Mouse (Mus musculus) CH12.LX (cell line): ENCODE results near the gene Dnaja3. TPM values are rescaled to one million over a fixed set of nuclear protein-coding genes. Genes with fewer than 3 reads are reported as not detected.

Experiments used
- DNase-seq: peaks from one replicate; pipeline ENCODE4 v3.0.0-alpha.2; 2013; ENCODE audit errors: extremely low read depth
- H3K27ac ChIP-seq: 2 replicates; pipeline ENCODE4 v1.5.1; 2012; ENCODE audit warnings: low read depth, mild to moderate bottlenecking, control low read depth, moderate library complexity; ENCODE audit not compliant: insufficient read depth
- H3K27me3 ChIP-seq: replicated peaks from 2 replicates; pipeline ENCODE3; 2012; ENCODE audit warnings: inconsistent platforms
- H3K36me3 ChIP-seq, 2 experiments: replicated peaks in 1 of 2; 2 replicates each; pipeline versions ENCODE3 to v1.6.1; 2012; ENCODE audit warnings: inconsistent platforms in 1 of 2, low read length in 1 of 2, mild to moderate bottlenecking in 1 of 2, mixed read lengths in 1 of 2, moderate library complexity in 1 of 2; ENCODE audit not compliant: control insufficient read depth in 1 of 2, insufficient read depth in 1 of 2
- H3K4me1 ChIP-seq, 2 experiments: 2 replicates each; pipeline ENCODE4 v1.6.1; 2012; ENCODE audit warnings: inconsistent platforms in 1 of 2, moderate library complexity in 1 of 2; ENCODE audit not compliant: insufficient read depth in 2 of 2, control insufficient read depth in 1 of 2
- H3K4me2 ChIP-seq: 2 replicates; pipeline ENCODE4 v1.6.1; 2012; ENCODE audit warnings: low read depth, mild to moderate bottlenecking, control low read depth; ENCODE audit not compliant: poor library complexity, insufficient read depth, severe bottlenecking
- H3K4me3 ChIP-seq, 3 experiments: fragments of 150-350 bp in 1 of 3; sonication (generic) in 1 of 3; replicated peaks in 1 of 3; 2 replicates each; pipeline versions ENCODE3 to v1.5.1; 2011 to 2012; ENCODE audit warnings: low read depth in 2 of 3, low read length in 2 of 3, mild to moderate bottlenecking in 2 of 3, moderate library complexity in 2 of 3, control low read depth in 1 of 3, improper control_type of control experiment in 1 of 3, inconsistent platforms in 1 of 3, mixed read lengths in 1 of 3; ENCODE audit not compliant: poor library complexity in 1 of 3
- H3K79me2 ChIP-seq: replicated peaks from 2 replicates; pipeline ENCODE4 v1.6.1; 2012; ENCODE audit warnings: mild to moderate bottlenecking, moderate library complexity; ENCODE audit not compliant: control insufficient read depth, poor library complexity, insufficient read depth, severe bottlenecking; ENCODE audit errors: extremely low read depth
- H3K9ac ChIP-seq: 2 replicates; pipeline ENCODE4 v1.6.1; 2012; ENCODE audit warnings: low read depth, mild to moderate bottlenecking, control low read depth, moderate library complexity; ENCODE audit not compliant: insufficient read depth
- H3K9me3 ChIP-seq: replicated peaks from 2 replicates; pipeline ENCODE3; 2012; ENCODE audit warnings: low read length, inconsistent platforms, mixed read lengths
- BHLHE40 ChIP-seq: IDR thresholded peaks from 2 replicates; pipeline ENCODE4 v1.6.1; 2011; ENCODE audit warnings: mild to moderate bottlenecking, low read depth, low read length, improper control_type of control experiment
- CHD1 ChIP-seq: IDR thresholded peaks from 2 replicates; pipeline ENCODE4 v1.6.1; 2012; ENCODE audit warnings: low read depth, low read length, improper control_type of control experiment, inconsistent platforms
- CHD2 ChIP-seq: IDR thresholded peaks from 2 replicates; pipeline ENCODE4 v1.6.1; 2011; ENCODE audit warnings: low read length, improper control_type of control experiment
- ELF1 ChIP-seq: IDR thresholded peaks from 2 replicates; pipeline ENCODE4 v1.6.1; 2014; ENCODE audit warnings: low read depth, mild to moderate bottlenecking, inconsistent platforms, low read length, improper control_type of control experiment
- IRF4 ChIP-seq: IDR thresholded peaks from 2 replicates; pipeline ENCODE4 v1.6.1; 2014; ENCODE audit warnings: low read depth, mild to moderate bottlenecking, inconsistent platforms, low read length, improper control_type of control experiment
- JUND ChIP-seq: conservative IDR thresholded peaks from 2 replicates; pipeline ENCODE4 v1.6.1; 2011; ENCODE audit warnings: low read depth, low read length, improper control_type of control experiment
- KAT2A ChIP-seq: IDR thresholded peaks from 2 replicates; pipeline ENCODE4 v1.6.1; 2012; ENCODE audit warnings: low read length, improper control_type of control experiment, inconsistent platforms; ENCODE audit not compliant: insufficient replicate concordance
- MAZ ChIP-seq: IDR thresholded peaks from 2 replicates; pipeline ENCODE4 v1.6.1; 2012; ENCODE audit warnings: low read depth, mild to moderate bottlenecking, inconsistent platforms, low read length, improper control_type of control experiment, moderate library complexity
- MXI1 ChIP-seq: IDR thresholded peaks from 2 replicates; pipeline ENCODE4 v1.6.1; 2011; ENCODE audit warnings: mild to moderate bottlenecking, low read depth, low read length, improper control_type of control experiment
- MYC ChIP-seq: IDR thresholded peaks from 2 replicates; pipeline ENCODE4 v1.6.1; 2011; ENCODE audit warnings: low read depth, mild to moderate bottlenecking, improper control_type of control experiment, low read length
- NELFE ChIP-seq: IDR thresholded peaks from 2 replicates; pipeline ENCODE4 v1.6.1; 2011; ENCODE audit warnings: low read depth, low read length, improper control_type of control experiment
- POLR2A ChIP-seq: IDR thresholded peaks from 2 replicates; pipeline ENCODE4 v1.6.1; 2011; ENCODE audit warnings: low read depth, mild to moderate bottlenecking, improper control_type of control experiment, low read length
- POLR2AphosphoS2 ChIP-seq: IDR thresholded peaks from 2 replicates; pipeline ENCODE4 v1.6.1; 2011; ENCODE audit warnings: low read depth, low read length, improper control_type of control experiment
- RAD21 ChIP-seq: IDR thresholded peaks from 2 replicates; pipeline ENCODE4 v1.6.1; 2011; ENCODE audit warnings: low read depth, mild to moderate bottlenecking, low read length, improper control_type of control experiment, moderate library complexity
- SIN3A ChIP-seq: IDR thresholded peaks from 2 replicates; pipeline ENCODE4 v1.6.1; 2012; ENCODE audit warnings: low read length, improper control_type of control experiment, inconsistent platforms
- SMC3 ChIP-seq: IDR thresholded peaks from 2 replicates; pipeline ENCODE4 v1.6.1; 2011; ENCODE audit warnings: low read depth, low read length, improper control_type of control experiment
- TCF12 ChIP-seq: IDR thresholded peaks from 2 replicates; pipeline ENCODE4 v1.6.1; 2014; ENCODE audit warnings: low read depth, mild to moderate bottlenecking, inconsistent platforms, low read length, improper control_type of control experiment
- UBTF ChIP-seq: IDR thresholded peaks from 2 replicates; pipeline ENCODE4 v1.6.1; 2012; ENCODE audit warnings: low read depth, mild to moderate bottlenecking, inconsistent platforms, low read length, improper control_type of control experiment, moderate library complexity
- USF1 ChIP-seq: IDR thresholded peaks from 2 replicates; pipeline ENCODE4 v1.6.1; 2014; ENCODE audit warnings: low read depth, mild to moderate bottlenecking, inconsistent platforms, low read length, improper control_type of control experiment
- ZKSCAN1 ChIP-seq: IDR thresholded peaks from 2 replicates; pipeline ENCODE4 v1.6.1; 2012; ENCODE audit warnings: low read depth, inconsistent platforms, low read length, improper control_type of control experiment, borderline replicate concordance
- ZMIZ1 ChIP-seq: IDR thresholded peaks from 2 replicates; pipeline ENCODE4 v1.6.1; 2012; ENCODE audit warnings: low read depth, mild to moderate bottlenecking, inconsistent platforms, low read length, improper control_type of control experiment
- ZNF384 ChIP-seq: IDR thresholded peaks from 2 replicates; pipeline ENCODE4 v1.6.1; 2012; ENCODE audit warnings: low read depth, low read length, improper control_type of control experiment, inconsistent platforms
- dilution Hi-C: fragments of 300-500 bp; cut with MboI; formaldehyde crosslinking; loops from 2 replicates; pipeline ENCODE4 v1.14.3; 2020; ENCODE audit warnings: low sequenced_read_pairs; ENCODE audit not compliant: extremely low pct_unique_long_range_greater_than_20kb, extremely low pct_ligation_motif_present
- in situ Hi-C: fragments of 300-500 bp; cut with MboI; formaldehyde crosslinking; loops from 3 replicates; pipeline ENCODE4 v1.14.3; 2019; ENCODE audit warnings: low sequenced_read_pairs, low pct_ligation_motif_present, low pct_unique_long_range_greater_than_20kb, mixed read lengths
- polyA plus RNA-seq: library from polyadenylated mRNA; unstranded; fragments of >175 nt; gene quantifications from 2 replicates; pipeline ENCODE4 v1.2.1, GENCODE M21; 2012; ENCODE audit warnings: low read depth; ENCODE audit not compliant: insufficient read length
- total RNA-seq, 2 experiments: library from RNA; depleted of rRNA; stranded (reverse); fragments of 300-350 nt in 1 of 2; fragments of >200 nt in 1 of 2; gene quantifications; 2 replicates each; pipeline ENCODE4 v1.2.3; 2012 to 2014

Gene Dnaja3
- total and polyA plus RNA-seq, 3 experiments, result 56.6 to 85.3 (median 80.4) TPM

DNA sequence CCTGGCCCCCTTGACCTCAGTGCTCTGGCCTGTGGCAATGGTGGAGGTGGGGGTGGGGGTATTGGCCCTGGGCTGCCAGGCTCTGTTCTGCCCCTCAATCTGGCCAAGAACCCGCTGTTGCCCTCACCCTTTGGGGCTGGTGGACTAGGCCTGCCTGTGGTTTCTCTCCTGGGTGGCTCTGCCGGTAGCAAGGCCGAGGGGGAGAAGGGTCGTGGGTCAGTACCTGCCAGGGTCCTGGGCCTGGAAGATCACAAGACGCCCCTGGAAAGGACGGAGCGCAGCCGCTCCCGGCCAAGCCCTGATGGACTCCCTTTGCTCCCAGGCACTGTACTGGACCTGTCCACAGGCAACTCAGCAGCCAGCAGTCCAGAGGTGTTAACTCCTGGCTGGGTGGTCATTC lies 26.1 kb upstream of the Dnaja3 start:
- Histone ChIP-seq H3K4me3 (no peak overlapping the region), H3K9me3 (no peaks in the 10 kb centered on the region), H3K4me1 (0 out of 4 replicates have a peak, but pooled peaks cover 0 to 5% of the 10 kb centered on the region in 2 experiments), H3K36me3 (peaks cover 55 to 78% of the 10 kb centered on the region in 2 experiments), H3K27ac (no peak overlapping the region), H3K4me2 (no peak overlapping the region), H3K9ac (no peak overlapping the region), H3K79me2 (peaks cover 6% of the 10 kb centered on the region), H3K27me3 (no peaks in the 10 kb centered on the region)
- in situ Hi-C loops (loop anchor here (5.0 kb wide), 3 partner anchors 46 to 306 kb away; no protein-coding TSS in a partner anchor), dilution Hi-C loops (no loop called here)
- DNase-seq, result no peak
- TF ChIP-seq KAT2A, result no peak
- TF ChIP-seq CHD2, result no peak
- TF ChIP-seq ZNF384, result no peak
- no peak for TF ChIP-seq USF1
- no peak for TF ChIP-seq SMC3
- TF ChIP-seq ZKSCAN1, result no peak
- no peak for TF ChIP-seq CHD1
- TF ChIP-seq MAZ, result no peak

DNA sequence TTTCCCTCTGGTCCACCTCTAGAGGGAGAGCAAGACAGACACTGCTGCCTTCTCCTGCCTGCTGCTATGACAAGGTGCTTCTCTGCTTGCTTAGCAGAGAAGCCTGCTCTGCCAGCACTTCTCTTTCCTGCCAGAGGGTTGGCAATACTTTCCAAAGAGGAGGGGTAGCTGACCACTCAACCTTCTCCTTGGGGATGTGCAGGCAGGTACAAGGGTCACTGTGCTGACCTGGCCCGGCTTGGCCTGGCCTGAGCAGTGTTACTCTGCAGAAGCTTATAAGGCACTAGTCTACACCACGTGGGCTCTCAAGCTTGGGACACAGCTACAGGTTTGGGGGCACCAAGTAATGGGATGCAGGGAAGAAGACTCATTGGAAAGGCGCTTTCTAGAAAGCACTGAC lies 25.1 kb upstream of the Dnaja3 start:
- 0 out of 4 replicates have a peak, but pooled peaks cover 0 to 5% of the 10 kb centered on the region in 2 experiments for H3K4me1 ChIP-seq

DNA sequence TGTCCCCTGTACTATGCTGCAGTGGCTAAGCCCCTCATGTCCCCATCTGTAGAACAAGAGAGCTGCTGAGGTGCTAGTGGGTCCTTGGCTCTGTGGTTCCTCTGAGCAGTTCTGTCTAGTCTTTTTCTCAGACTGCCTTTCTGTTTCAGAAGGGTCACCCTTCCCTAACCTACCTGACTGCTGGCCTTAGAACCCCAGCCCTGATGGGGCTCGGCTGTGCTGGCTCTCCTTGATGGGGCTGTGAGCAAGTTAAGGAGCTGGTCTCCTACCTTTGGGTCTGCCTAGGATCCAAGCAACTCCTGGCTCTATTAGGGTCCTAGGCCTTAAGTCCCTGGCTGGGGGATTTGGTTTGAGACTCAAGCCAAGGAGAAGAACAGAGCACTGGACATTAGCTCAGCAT lies 24.5 kb upstream of the Dnaja3 start:
- H3K4me1 ChIP-seq, result 0 out of 4 replicates have a peak, but pooled peaks cover 0 to 5% of the 10 kb centered on the region in 2 experiments
- no peak overlapping the region for H3K4me2 ChIP-seq
- in situ Hi-C loops (no loop called here), dilution Hi-C loops (no loop called here)
- no peaks in the 10 kb centered on the region for H3K27me3 ChIP-seq
- no peak overlapping the region for H3K4me3 ChIP-seq
- H3K9me3 ChIP-seq, result no peaks in the 10 kb centered on the region
- H3K27ac ChIP-seq, result no peak overlapping the region
- peaks cover 16% of the 10 kb centered on the region for H3K79me2 ChIP-seq
- TF ChIP-seq ELF1 (no peak), KAT2A (no peak), NELFE (no peak), JUND (no peak), CHD1 (no peak), ZNF384 (no peak), MYC (no peak), IRF4 (no peak), BHLHE40 (no peak), RAD21 (no peak), MXI1 (no peak), SIN3A (no peak), POLR2A (no peak), ZMIZ1 (no peak), POLR2AphosphoS2 (no peak), TCF12 (no peak), CHD2 (no peak), MAZ (no peak), UBTF (no peak)
- H3K36me3 ChIP-seq, result peaks cover 55 to 87% of the 10 kb centered on the region in 2 experiments
- DNase-seq, result no peak
- H3K9ac ChIP-seq, result no peak overlapping the region

More for the DNA sequence above, 25.1 kb upstream of the Dnaja3 start:
- dilution Hi-C loops (no loop called here), in situ Hi-C loops (loop anchor here (5.0 kb wide), 3 partner anchors 47 to 307 kb away; no protein-coding TSS in a partner anchor)
- Histone ChIP-seq H3K79me2 (peaks cover 15% of the 10 kb centered on the region), H3K27ac (no peak overlapping the region), H3K4me2 (no peak overlapping the region), H3K9me3 (no peaks in the 10 kb centered on the region), H3K27me3 (no peaks in the 10 kb centered on the region), H3K36me3 (peaks cover 55 to 82% of the 10 kb centered on the region in 2 experiments), H3K4me3 (no peak overlapping the region), H3K9ac (no peak overlapping the region)
- DNase-seq, result no peak
- TF ChIP-seq SMC3, result no peak
- TF ChIP-seq JUND, result no peak
- TF ChIP-seq POLR2A, result peak; percentile 11; the same call in 1 of the 2 replicates
